Mouse (Mus musculus): ENCODE data around the gene Hoxc6. TPM values are rescaled to one million over a fixed set of nuclear protein-coding genes. Genes with fewer than 3 reads are reported as not detected.

Hoxc6 gene
- total and polyA plus RNA-seq, 3 experiments, result 0.42 to 4.5 (median 0.79) TPM

GRCm38 (mm10) chr15:102965892-102966775 is 31.9 kb upstream of the Hoxc6 start (continued):
- TF ChIP-seq MXI1 (IDR thresholded peaks at IDR 0.05; ENCODE audit: low read depth, low read length), result no peak
- peak; percentile 60 for TF ChIP-seq USF2 (conservative IDR thresholded peaks at IDR 0.05; ENCODE audit: low read depth, low read length)
- TF ChIP-seq CTCF (conservative IDR thresholded peaks at IDR 0.05 in 1 of 2, IDR thresholded peaks at IDR 0.05 in 1 of 2; ENCODE audit: low read depth in 2 of 2, low read length in 2 of 2), result peak; percentile 58 to 98
- no peak for TF ChIP-seq NRF1 (IDR thresholded peaks at IDR 0.05; ENCODE audit: low read depth, low read length)
- TF ChIP-seq TCF12 (IDR thresholded peaks at IDR 0.05; ENCODE audit: low read depth, low read length), result peak; percentile 57; the same call in 1 of the 2 replicates
- TF ChIP-seq RCOR1 (conservative IDR thresholded peaks at IDR 0.05; ENCODE audit: low read depth, low read length), result no peak
- TF ChIP-seq IRF4 (IDR thresholded peaks at IDR 0.05; ENCODE audit: low read depth, low read length), result peak; percentile 54; the same call in 1 of the 2 replicates
- TF ChIP-seq SIN3A (IDR thresholded peaks at IDR 0.05; ENCODE audit: low read length), result no peak

GRCm38 (mm10) chr15:102966776-102967311 is 31.2 kb upstream of the Hoxc6 start, which contains the start of gene Hoxc10:
Gene Hoxc10 (plus strand): TSS chr15:102966796.
- Histone ChIP-seq H3K27ac (ENCODE audit: insufficient read depth, low read depth) (no peak within 1 kb of the TSS), H3K4me3 (replicated peaks in 1 of 3; ENCODE audit: low read depth in 2 of 3, low read length in 2 of 3, poor library complexity in 1 of 3) (peak within 1 kb of the TSS in 2 of 3 experiments; percentile 21 to 23), H3K9ac (ENCODE audit: insufficient read depth, low read depth) (peak within 1 kb of the TSS; percentile 15; the same call in 1 of the 2 replicates), H3K36me3 (replicated peaks in 1 of 2; ENCODE audit: control insufficient read depth in 1 of 2, insufficient read depth in 1 of 2, low read length in 1 of 2) (no peaks in the 10 kb centered on the region), H3K27me3 (replicated peaks) (peaks cover 93% of the 10 kb centered on the region), H3K4me1 (ENCODE audit: control insufficient read depth in 1 of 2, insufficient read depth in 2 of 2) (peaks cover 9 to 28% of the 10 kb centered on the region in 2 experiments), H3K4me2 (ENCODE audit: insufficient read depth, low read depth, poor library complexity, severe bottlenecking) (peak within 1 kb of the TSS; percentile 74), H3K79me2 (replicated peaks; ENCODE audit: control insufficient read depth, extremely low read depth, insufficient read depth, poor library complexity, severe bottlenecking) (no peaks in the 10 kb centered on the region), H3K9me3 (replicated peaks; ENCODE audit: low read length) (no peaks in the 10 kb centered on the region)
- in situ Hi-C loops (cut with MboI; ENCODE audit: low pct_ligation_motif_present, low pct_unique_long_range_greater_than_20kb, low sequenced_read_pairs) (no loop called here), dilution Hi-C loops (cut with MboI; ENCODE audit: extremely low pct_ligation_motif_present, extremely low pct_unique_long_range_greater_than_20kb, low sequenced_read_pairs) (no loop called here)
- no peak for TF ChIP-seq TCF12 (IDR thresholded peaks at IDR 0.05; ENCODE audit: low read depth, low read length)
- no peak for TF ChIP-seq ZKSCAN1 (IDR thresholded peaks at IDR 0.05; ENCODE audit: borderline replicate concordance, low read depth, low read length)
- no peak for TF ChIP-seq NELFE (IDR thresholded peaks at IDR 0.05; ENCODE audit: low read depth, low read length)
- TF ChIP-seq PAX5 (IDR thresholded peaks at IDR 0.05; ENCODE audit: low read length), result no peak
- TF ChIP-seq MYC (IDR thresholded peaks at IDR 0.05; ENCODE audit: low read depth, low read length), result no peak
- TF ChIP-seq MXI1 (IDR thresholded peaks at IDR 0.05; ENCODE audit: low read depth, low read length), result no peak
- TF ChIP-seq CHD2 (IDR thresholded peaks at IDR 0.05; ENCODE audit: low read length), result no peak
- TF ChIP-seq KAT2A (IDR thresholded peaks at IDR 0.05; ENCODE audit: insufficient replicate concordance, low read length), result no peak
- no peak for DNase-seq (ENCODE audit: extremely low read depth)

- Histone ChIP-seq H3K27me3 (replicated peaks) (peaks cover 95% of the 10 kb centered on the region), H3K4me3 (replicated peaks in 1 of 3; ENCODE audit: low read depth in 2 of 3, low read length in 2 of 3, poor library complexity in 1 of 3) (peak within 1 kb of the TSS in 2 of 3 experiments; percentile 21 to 23), H3K79me2 (replicated peaks; ENCODE audit: control insufficient read depth, extremely low read depth, insufficient read depth, poor library complexity, severe bottlenecking) (no peaks in the 10 kb centered on the region), H3K4me1 (ENCODE audit: control insufficient read depth in 1 of 2, insufficient read depth in 2 of 2) (peaks cover 9 to 28% of the 10 kb centered on the region in 2 experiments), H3K36me3 (replicated peaks in 1 of 2; ENCODE audit: control insufficient read depth in 1 of 2, insufficient read depth in 1 of 2, low read length in 1 of 2) (no peaks in the 10 kb centered on the region), H3K4me2 (ENCODE audit: insufficient read depth, low read depth, poor library complexity, severe bottlenecking) (peak within 1 kb of the TSS; percentile 74), H3K9me3 (replicated peaks; ENCODE audit: low read length) (no peaks in the 10 kb centered on the region), H3K9ac (ENCODE audit: insufficient read depth, low read depth) (peak within 1 kb of the TSS; percentile 15; the same call in 1 of the 2 replicates), H3K27ac (ENCODE audit: insufficient read depth, low read depth) (no peak within 1 kb of the TSS)
- no peak for DNase-seq (ENCODE audit: extremely low read depth)
- in situ Hi-C loops (cut with MboI; ENCODE audit: low pct_ligation_motif_present, low pct_unique_long_range_greater_than_20kb, low sequenced_read_pairs) (no loop called here), dilution Hi-C loops (cut with MboI; ENCODE audit: extremely low pct_ligation_motif_present, extremely low pct_unique_long_range_greater_than_20kb, low sequenced_read_pairs) (no loop called here)
- TF ChIP-seq SIN3A (IDR thresholded peaks at IDR 0.05; ENCODE audit: low read length), result no peak
- no peak for TF ChIP-seq SMC3 (IDR thresholded peaks at IDR 0.05; ENCODE audit: low read depth, low read length)
- no peak for TF ChIP-seq GABPA (IDR thresholded peaks at IDR 0.05; ENCODE audit: insufficient replicate concordance, low read depth, low read length)
- TF ChIP-seq MAFK (IDR thresholded peaks at IDR 0.05; ENCODE audit: insufficient replicate concordance, low read length), result no peak
- no peak for TF ChIP-seq USF2 (conservative IDR thresholded peaks at IDR 0.05; ENCODE audit: low read depth, low read length)
These were observed 30.8 kb upstream of the Hoxc6 start, which contains the start of gene Hoxc5 for GRCm38 (mm10) chr15:102967312-102967510. Gene Hoxc5 (plus strand): TSS chr15:102967443.
